Mouse (Mus musculus) brain, embryonic 14.5 days (tissue): ENCODE measurements around the gene Wdr37. TPM values are rescaled to one million over a fixed set of nuclear protein-coding genes. Genes with fewer than 3 reads are reported as not detected.

Experiments used
- DNase-seq: peaks from one replicate; pipeline ENCODE4 v3.0.0-alpha.2; 2011; ENCODE audit warnings: low read depth
- CTCF ChIP-seq: fragments of 200-500 bp; IDR thresholded peaks from 2 replicates; pipeline ENCODE4 v1.5.1; 2012; ENCODE audit warnings: inconsistent platforms, mild to moderate bottlenecking, moderate library complexity, borderline replicate concordance; ENCODE audit not compliant: insufficient read depth, insufficient read length; ENCODE audit errors: extremely low read depth
- POLR2A ChIP-seq: fragments of 200-500 bp; IDR thresholded peaks from 2 replicates; pipeline ENCODE4 v1.6.1; 2012; ENCODE audit warnings: mild to moderate bottlenecking, inconsistent platforms, borderline replicate concordance; ENCODE audit not compliant: poor library complexity, insufficient read depth, insufficient read length, severe bottlenecking; ENCODE audit errors: extremely low read depth
- polyA plus RNA-seq: library from polyadenylated mRNA; depleted of rRNA; stranded (reverse); fragments of >200 nt; gene quantifications from 2 replicates; pipeline ENCODE4 v1.2.3, GENCODE M21; 2012

The Wdr37 gene
- polyA plus RNA-seq, 1 experiment = 43.4 TPM

DNA sequence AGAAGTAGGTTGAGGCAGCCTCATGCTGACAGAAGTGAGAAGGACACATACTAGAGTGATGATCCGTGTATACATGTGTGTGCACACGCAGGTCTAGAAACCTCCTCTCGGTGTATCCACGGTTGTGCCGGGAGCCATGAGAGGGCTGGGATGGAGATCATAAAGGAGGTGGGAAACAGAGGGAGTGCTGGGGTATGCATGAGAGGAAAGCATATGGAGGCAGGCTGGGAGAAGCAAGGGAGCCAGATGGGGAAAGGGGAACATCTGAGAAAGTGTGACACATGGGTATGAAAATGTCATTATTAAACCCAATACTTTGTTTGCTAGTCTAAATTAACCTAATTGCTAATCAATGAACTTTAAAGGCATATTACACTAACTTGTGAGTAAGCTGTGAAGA, 37.1 kb downstream of the Wdr37 start:
- TF ChIP-seq CTCF = no peak
- no peak for TF ChIP-seq POLR2A

DNA sequence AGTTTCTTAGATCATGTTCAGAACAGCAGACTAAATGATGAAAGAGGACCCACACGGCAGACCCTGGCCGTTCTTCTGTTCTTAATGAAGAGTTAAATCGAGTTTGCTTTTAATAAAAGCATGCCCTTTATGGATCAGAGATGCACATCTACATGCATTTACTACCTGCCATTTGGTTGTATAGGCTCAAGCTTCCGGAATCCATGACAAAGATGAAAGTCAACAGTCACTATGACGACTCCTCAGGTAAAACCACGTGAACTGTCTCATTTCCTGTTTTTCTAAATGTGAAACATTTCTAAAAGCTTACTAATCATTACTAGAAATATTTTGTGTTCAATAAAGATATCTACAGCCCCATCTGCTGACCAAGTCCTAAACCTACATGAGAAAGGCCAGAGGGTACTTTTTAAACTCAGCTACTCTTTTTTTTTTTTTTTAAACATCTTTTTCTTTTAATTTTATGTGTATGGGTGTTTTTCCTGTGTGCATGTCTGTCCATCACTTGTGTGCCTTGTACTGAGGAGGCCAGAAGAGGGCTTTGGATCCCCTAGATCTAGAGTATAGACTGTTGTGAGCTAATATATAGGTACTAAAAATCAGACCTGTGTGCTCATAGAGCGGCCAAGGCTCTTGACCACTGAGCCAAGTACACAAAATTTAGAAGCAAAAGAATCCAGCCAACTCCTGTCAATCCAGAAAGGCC, 40.0 kb downstream of the Wdr37 start:
- TF ChIP-seq POLR2A (no peak), CTCF (no peak)
- no peak for DNase-seq

More for the DNA sequence above, 37.1 kb downstream of the Wdr37 start:
- peak; percentile 48 for DNase-seq

- TF ChIP-seq POLR2A (no peak), CTCF (no peak)
- peak; percentile 32 for DNase-seq
Observed at GRCm38 (mm10) chr13:8830696-8831095, 41.0 kb downstream of the Wdr37 start.

GRCm38 (mm10) chr13:8829784-8830183, 41.9 kb downstream of the Wdr37 start:
- peak; percentile 83 for DNase-seq
- TF ChIP-seq POLR2A (no peak), CTCF (no peak)

- no peak for DNase-seq
- TF ChIP-seq POLR2A = no peak
- TF ChIP-seq CTCF = no peak
Observed at GRCm38 (mm10) chr13:8828946-8829345, 42.8 kb downstream of the Wdr37 start.

GRCm38 (mm10) chr13:8823546-8823945, 48.2 kb downstream of the Wdr37 start:
- TF ChIP-seq CTCF = no peak
- TF ChIP-seq POLR2A = no peak
- no peak for DNase-seq

GRCm38 (mm10) chr13:8823120-8823519, 48.6 kb downstream of the Wdr37 start:
- DNase-seq = peak; percentile 62
- no peak for TF ChIP-seq POLR2A
- no peak for TF ChIP-seq CTCF

GRCm38 (mm10) chr13:8822201-8822600, 49.5 kb downstream of the Wdr37 start:
- no peak for DNase-seq
- TF ChIP-seq CTCF = no peak
- no peak for TF ChIP-seq POLR2A

DNA sequence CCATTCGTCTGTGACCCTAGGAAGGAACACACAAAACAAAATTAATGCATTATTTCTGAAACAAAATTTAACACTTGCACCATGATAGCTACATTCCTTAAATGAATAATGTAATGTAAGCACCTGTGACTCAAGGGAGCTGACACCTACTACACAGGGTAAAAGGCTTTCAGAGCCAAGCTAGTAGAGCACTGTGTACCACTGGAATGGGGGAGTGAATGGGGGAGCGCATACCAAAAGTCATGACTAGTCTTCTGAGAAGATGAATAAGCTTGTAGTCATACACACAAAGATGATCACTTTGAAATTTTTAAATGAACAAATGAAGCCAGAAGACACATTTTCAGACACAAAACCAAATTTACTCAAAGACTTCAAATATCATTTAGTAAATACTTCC, 65.8 kb downstream of the Wdr37 start:
- TF ChIP-seq POLR2A = no peak
- TF ChIP-seq CTCF = no peak
- no peak for DNase-seq

DNA sequence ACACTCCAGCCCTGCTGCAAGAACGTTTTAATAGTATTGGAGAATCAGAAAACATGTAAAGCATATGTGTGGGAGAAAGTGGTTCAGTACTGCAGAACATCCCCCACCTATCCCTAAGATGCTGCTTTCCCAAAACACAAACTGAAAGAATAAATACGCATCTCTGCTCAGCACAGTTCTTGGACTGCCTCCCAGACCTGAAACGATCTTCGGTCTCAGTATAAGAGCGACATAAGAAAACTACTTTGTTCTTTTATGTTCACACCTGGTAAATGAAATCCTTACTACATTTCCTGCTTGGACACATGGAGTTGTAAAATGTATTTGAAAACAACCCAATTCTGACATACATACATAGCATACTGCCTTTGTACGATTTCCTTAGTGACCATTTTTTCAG, 71.1 kb downstream of the Wdr37 start:
- no peak for DNase-seq
- TF ChIP-seq CTCF (no peak), POLR2A (no peak)

GRCm38 (mm10) chr13:8793217-8793616, 78.5 kb downstream of the Wdr37 start:
- DNase-seq = peak; percentile 16
- TF ChIP-seq POLR2A = no peak
- no peak for TF ChIP-seq CTCF

DNA sequence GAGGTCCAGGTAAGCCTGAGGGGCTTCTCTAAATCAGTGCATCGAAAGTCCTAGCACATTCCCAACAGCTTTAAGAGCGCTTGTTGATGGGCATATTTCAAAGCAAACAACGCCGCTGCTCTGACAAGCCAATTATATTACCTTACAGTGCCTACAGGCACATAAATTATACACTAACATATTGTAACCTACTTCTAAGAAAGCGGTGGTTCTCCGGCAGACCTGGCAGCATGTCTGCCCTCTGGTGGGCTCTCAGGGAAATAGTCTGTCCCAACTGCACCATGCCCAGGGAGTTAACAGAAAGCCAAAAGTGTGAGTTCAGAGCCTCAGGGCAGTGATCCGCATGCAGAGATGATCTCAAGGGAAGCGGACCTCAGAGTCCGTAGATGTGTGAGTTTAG, 86.5 kb downstream of the Wdr37 start:
- peak; percentile 86 for DNase-seq
- TF ChIP-seq POLR2A = no peak
- peak; percentile 83 for TF ChIP-seq CTCF
